Mouse (Mus musculus) embryonic facial prominence, embryonic 12.5 days (tissue): Measurements from ENCODE around the gene Dhrs11. TPM values are rescaled to one million over a fixed set of nuclear protein-coding genes. Genes with fewer than 3 reads are reported as not detected.

Experiments
- ATAC-seq: fragments of 200-750 bp; cut with Nextera tagmentation; 2 replicates; pipeline ENCODE4 v1.8.0; 2017; ENCODE audit not compliant: insufficient number of reproducible peaks, insufficient read depth, low FRiP score, low TSS enrichment
- H3K27ac ChIP-seq: fragments of 300-500 bp; sonication (generic); 2 replicates; pipeline ENCODE4 v1.5.1; 2016; ENCODE audit warnings: mild to moderate bottlenecking
- H3K27me3 ChIP-seq: fragments of 300-500 bp; sonication (generic); 2 replicates; pipeline ENCODE4 v1.6.1; 2016; ENCODE audit warnings: mild to moderate bottlenecking, moderate library complexity
- H3K36me3 ChIP-seq: fragments of 300-500 bp; sonication (generic); 2 replicates; pipeline ENCODE4 v1.6.1; 2016; ENCODE audit warnings: mild to moderate bottlenecking
- H3K4me1 ChIP-seq: fragments of 300-500 bp; sonication (generic); 2 replicates; pipeline ENCODE4 v1.6.1; 2016
- H3K4me2 ChIP-seq: fragments of 300-500 bp; sonication (generic); replicated peaks from 2 replicates; pipeline ENCODE4 v1.6.1; 2016; ENCODE audit warnings: mild to moderate bottlenecking, moderate library complexity
- H3K4me3 ChIP-seq: fragments of 300-500 bp; sonication (generic); 2 replicates; pipeline ENCODE4 v1.5.1; 2016; ENCODE audit warnings: mild to moderate bottlenecking
- H3K9ac ChIP-seq: fragments of 300-500 bp; sonication (generic); 2 replicates; pipeline ENCODE4 v1.6.1; 2016; ENCODE audit warnings: mild to moderate bottlenecking, moderate library complexity
- H3K9me3 ChIP-seq: fragments of 300-500 bp; sonication (generic); 2 replicates; pipeline ENCODE4 v1.6.1; 2016; ENCODE audit warnings: mild to moderate bottlenecking, moderate library complexity
- WGBS: fragments of 180-500 bp; shearing (Covaris S2); methylation state at CpG from one replicate; pipeline ENCODE4 v1.1.7; 2016; 5-methylcytosine and 5-hydroxymethylcytosine counted together
- polyA plus RNA-seq: library from polyadenylated mRNA; unstranded; fragments of >200 nt; fragmentation: Nextera tagmentation; extraction: Ambion mirVana; gene quantifications from 2 replicates; pipeline ENCODE4 v1.2.1, GENCODE M21; 2016

Gene Dhrs11
- polyA plus RNA-seq, 1 experiment from 2014 or later = 13.5 TPM

GRCm38 (mm10) chr11:84790383-84790782 lies 38.4 kb downstream of the Dhrs11 start:
- Histone ChIP-seq H3K4me1 (0 out of 2 replicates have a peak, but pooled peaks cover 3% of the 10 kb centered on the region), H3K9ac (no peak overlapping the region), H3K27me3 (peaks cover 4% of the 10 kb centered on the region; the same call in 1 of the 2 replicates), H3K9me3 (no peaks in the 10 kb centered on the region), H3K4me3 (no peak overlapping the region), H3K4me2 (no peak overlapping the region), H3K36me3 (no peaks in the 10 kb centered on the region), H3K27ac (no peak overlapping the region)
- WGBS = 57% methylated on average over 6 of the region's 6 CpGs
- no peak for ATAC-seq

DNA sequence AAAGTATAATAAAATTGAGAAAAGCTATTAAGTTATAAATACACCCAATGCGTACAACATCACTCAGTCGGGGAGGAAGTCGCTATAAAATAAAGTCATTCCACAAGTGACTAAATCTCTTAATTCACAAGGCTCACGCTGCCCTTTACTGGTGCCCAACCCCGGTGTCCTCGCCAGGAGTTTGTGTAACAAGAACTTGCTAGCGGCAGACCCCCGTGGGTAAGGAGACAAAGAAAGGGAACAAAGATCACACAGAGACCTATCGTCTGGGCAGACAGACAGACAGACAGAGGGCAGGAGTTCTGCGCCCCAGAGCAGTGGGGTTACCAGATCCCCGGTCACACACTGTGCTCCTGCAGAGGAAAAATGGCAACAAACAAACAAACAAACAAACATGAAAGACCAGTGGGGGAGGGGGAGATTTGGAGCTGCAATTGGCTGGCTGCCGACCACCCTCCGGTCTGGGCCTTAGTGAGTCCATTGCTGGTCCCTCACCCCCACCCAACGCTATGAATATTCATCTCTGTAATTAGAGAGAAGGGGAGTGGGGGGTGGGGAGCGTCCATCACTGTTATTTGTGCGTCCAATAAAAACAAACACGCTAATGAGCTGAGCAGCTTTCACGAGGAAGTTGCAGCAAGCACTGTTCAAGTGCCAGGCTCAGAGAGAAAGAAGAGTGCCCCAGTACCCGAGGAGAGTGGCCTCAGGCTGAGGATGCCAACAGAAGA lies 48.5 kb downstream of the Dhrs11 start:
- Histone ChIP-seq H3K4me3 (no peak overlapping the region), H3K36me3 (no peaks in the 10 kb centered on the region), H3K27ac (no peak overlapping the region), H3K27me3 (peaks cover 27% of the 10 kb centered on the region), H3K4me1 (peaks cover 22% of the 10 kb centered on the region; the same call in 1 of the 2 replicates), H3K4me2 (peak overlapping the region; percentile 21), H3K9ac (no peak overlapping the region), H3K9me3 (no peaks in the 10 kb centered on the region)
- no peak for ATAC-seq
- 4% methylated on average over 19 of the region's 19 CpGs for WGBS

DNA sequence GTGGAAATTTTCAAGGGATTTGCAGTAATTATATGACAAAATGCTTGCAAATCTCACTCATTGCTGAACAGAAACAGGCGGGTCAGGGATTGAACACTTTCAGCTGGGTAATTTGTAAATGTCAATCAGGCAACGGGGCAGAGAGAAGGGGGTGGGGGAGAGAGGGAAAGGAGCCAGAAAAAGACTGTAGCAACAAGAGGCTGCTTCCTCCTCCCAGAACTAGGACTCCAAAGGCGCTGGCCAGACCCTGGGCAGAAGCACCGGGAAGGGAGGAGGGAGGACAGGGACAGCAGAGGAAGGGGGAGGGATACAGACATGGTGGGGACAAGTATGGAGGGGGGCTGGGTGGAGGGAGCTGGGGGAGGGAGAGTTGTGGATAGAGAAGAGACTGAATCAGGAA lies 53.2 kb downstream of the Dhrs11 start:
- Histone ChIP-seq H3K9me3 (no peaks in the 10 kb centered on the region), H3K4me1 (peaks cover 18% of the 10 kb centered on the region; the same call in 1 of the 2 replicates), H3K4me3 (no peak overlapping the region), H3K27ac (peak overlapping the region; percentile 36; the same call in 1 of the 2 replicates), H3K27me3 (peaks cover 22% of the 10 kb centered on the region), H3K4me2 (peak overlapping the region; percentile 5; the same call in 1 of the 2 replicates), H3K36me3 (no peaks in the 10 kb centered on the region), H3K9ac (no peak overlapping the region)
- no peak for ATAC-seq
- 2% methylated on average over 4 of the region's 4 CpGs for WGBS

DNA sequence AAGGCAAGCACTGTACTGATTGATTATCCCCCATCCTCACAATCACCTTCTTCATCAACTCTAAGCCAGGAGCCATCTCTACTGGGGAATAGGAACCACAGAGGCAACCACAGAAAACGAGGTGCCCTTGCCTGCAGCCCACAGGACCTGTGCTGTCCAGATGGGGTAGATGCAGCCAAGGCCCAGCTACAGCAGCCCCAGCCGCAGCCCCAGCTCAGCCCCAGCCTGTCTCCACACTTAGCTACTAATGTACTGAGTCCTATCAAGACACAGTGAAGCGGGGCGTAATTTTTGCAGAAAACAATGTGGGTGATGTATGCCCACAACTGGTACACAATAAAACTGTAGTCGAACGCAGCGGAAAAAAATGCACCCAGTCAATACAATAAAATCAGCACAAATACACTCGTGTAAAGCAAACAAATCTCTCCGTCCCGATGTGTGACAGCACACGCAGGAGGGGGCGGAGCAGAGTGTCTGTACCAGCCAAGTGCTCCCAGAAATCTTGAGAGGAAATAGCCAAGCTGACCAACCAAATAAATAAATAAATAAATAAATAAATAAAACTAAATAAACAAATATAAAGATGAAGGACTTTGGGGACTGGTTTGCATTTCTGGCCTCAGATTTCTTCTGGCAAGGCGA lies 53.8 kb downstream of the Dhrs11 start:
- Histone ChIP-seq H3K9me3 (no peaks in the 10 kb centered on the region), H3K27ac (peak overlapping the region; percentile 41), H3K27me3 (peaks cover 16% of the 10 kb centered on the region), H3K4me3 (no peak overlapping the region), H3K36me3 (no peaks in the 10 kb centered on the region), H3K4me1 (peaks cover 13% of the 10 kb centered on the region; the same call in 1 of the 2 replicates), H3K4me2 (no peak overlapping the region), H3K9ac (no peak overlapping the region)
- WGBS = 56% methylated on average over 13 of the region's 13 CpGs
- 0 out of 2 replicates have a peak, but pooled peaks have one; percentile 9 for ATAC-seq

Other genes with a start within 250 kb of the Dhrs11 start
- gene Mrm1, start 9.5 kb downstream of the Dhrs11 start, polyA plus RNA-seq = 8.1 and 8.8 TPM in 2 replicates
- 73.6 and 75.1 TPM in 2 replicates for gene Ggnbp2, start 41.8 kb upstream of the Dhrs11 start, polyA plus RNA-seq
- 10.2 and 10.7 TPM in 2 replicates for gene Myo19, start 51.2 kb upstream of the Dhrs11 start, polyA plus RNA-seq
- gene Pigw, start 51.3 kb upstream of the Dhrs11 start, polyA plus RNA-seq = 2.3 and 2.6 TPM in 2 replicates
- gene Znhit3, start 87.4 kb upstream of the Dhrs11 start, polyA plus RNA-seq = 63.8 and 65.3 TPM in 2 replicates
- gene Car4, start 128.8 kb upstream of the Dhrs11 start, polyA plus RNA-seq = 0.86 and 1.4 TPM in 2 replicates